Mouse (Mus musculus) kidney, adult 11 months (tissue): ENCODE results near the gene Fdxacb1.

Experiments used
- DNase-seq: peaks from one replicate; pipeline ENCODE4 v3.0.0; 2022

Gene Fdxacb1

GRCm38 (mm10) chr9:50750706-50751105 is 17.3 kb upstream of the Fdxacb1 start:
- no peak for DNase-seq

GRCm38 (mm10) chr9:50751323-50751722 is 16.7 kb upstream of the Fdxacb1 start, which contains the start of gene Cryab:
TSS of gene Cryab (plus strand) at chr9:50751325.
- DNase-seq, result no peak

- DNase-seq, result no peak
These were observed 15.9 kb upstream of the Fdxacb1 start, which contains the start of gene Hspb2 for GRCm38 (mm10) chr9:50752054-50752602. TSS of gene Hspb2 (minus strand) at chr9:50752354.

GRCm38 (mm10) chr9:50752784-50753615 is 15.0 kb upstream of the Fdxacb1 start:
- peak; percentile 93 for DNase-seq

GRCm38 (mm10) chr9:50753947-50754346 is 14.1 kb upstream of the Fdxacb1 start:
- DNase-seq, result no peak

GRCm38 (mm10) chr9:50756711-50757110 is 11.3 kb upstream of the Fdxacb1 start:
- DNase-seq, result no peak

GRCm38 (mm10) chr9:50761520-50762243 is 6.4 kb upstream of the Fdxacb1 start:
- no peak for DNase-seq

- DNase-seq, result no peak
These were observed 4.7 kb upstream of the Fdxacb1 start for GRCm38 (mm10) chr9:50763331-50763730.

GRCm38 (mm10) chr9:50767531-50768106 is 417 bp upstream of the Fdxacb1 start:
- no peak for DNase-seq

- no peak for DNase-seq
These were observed 2.0 kb downstream of the Fdxacb1 start for GRCm38 (mm10) chr9:50770011-50770410.

GRCm38 (mm10) chr9:50774026-50774462 is 6.0 kb downstream of the Fdxacb1 start:
- no peak for DNase-seq

- DNase-seq, result peak; percentile 75
These were observed 7.1 kb downstream of the Fdxacb1 start, which contains the start of the genes Alg9 and 1110032A03Rik for GRCm38 (mm10) chr9:50774991-50775612. TSS of gene Alg9 (plus strand) at chr9:50775019. TSS of gene 1110032A03Rik (minus strand) at chr9:50775520.

- DNase-seq, result no peak
These were observed 7.7 kb downstream of the Fdxacb1 start for GRCm38 (mm10) chr9:50775662-50776126.

- no peak for DNase-seq
These were observed 8.2 kb downstream of the Fdxacb1 start for GRCm38 (mm10) chr9:50776162-50776760.

GRCm38 (mm10) chr9:50782155-50782554 is 14.1 kb downstream of the Fdxacb1 start:
- no peak for DNase-seq

GRCm38 (mm10) chr9:50795266-50795665 is 27.2 kb downstream of the Fdxacb1 start:
- DNase-seq, result no peak

GRCm38 (mm10) chr9:50796776-50797175 is 28.7 kb downstream of the Fdxacb1 start:
- peak; percentile 41 for DNase-seq

GRCm38 (mm10) chr9:50797641-50798040 is 29.6 kb downstream of the Fdxacb1 start:
- no peak for DNase-seq

- DNase-seq, result no peak
These were observed 30.3 kb downstream of the Fdxacb1 start for GRCm38 (mm10) chr9:50798368-50798767.

- no peak for DNase-seq
These were observed 32.9 kb downstream of the Fdxacb1 start for GRCm38 (mm10) chr9:50800985-50801384.

GRCm38 (mm10) chr9:50803055-50803671 is 35.1 kb downstream of the Fdxacb1 start:
- DNase-seq, result no peak
